Mouse (Mus musculus) C2C12 (cell line): ENCODE measurements around the gene Tas2r126.

Experiments used
- CEBPB ChIP-seq: IDR thresholded peaks from one replicate; pipeline ENCODE4 v1.6.1; 2011; ENCODE audit warnings: low read depth, mild to moderate bottlenecking, control low read depth, moderate library complexity
- CTCF ChIP-seq: IDR thresholded peaks from one replicate; pipeline ENCODE4 v1.5.1; 2011; ENCODE audit not compliant: control insufficient read depth, insufficient read depth, insufficient read length
- FOSL1 ChIP-seq: IDR thresholded peaks from one replicate; pipeline ENCODE4 v1.8.0; 2011; ENCODE audit warnings: mild to moderate bottlenecking, low read length; ENCODE audit not compliant: poor library complexity, insufficient read depth, severe bottlenecking
- MAX ChIP-seq: IDR thresholded peaks from one replicate; pipeline ENCODE4 v1.6.1; 2011; ENCODE audit warnings: mild to moderate bottlenecking, control low read depth
- MYOD1 ChIP-seq: IDR thresholded peaks from one replicate; pipeline ENCODE4 v1.6.1; 2011; ENCODE audit warnings: low read depth; ENCODE audit not compliant: control insufficient read depth, insufficient read length
- MYOG ChIP-seq: IDR thresholded peaks from one replicate; pipeline ENCODE4 v1.6.1; 2011; ENCODE audit not compliant: control insufficient read depth, insufficient read length; ENCODE audit errors: extremely low read depth
- USF1 ChIP-seq: IDR thresholded peaks from one replicate; pipeline ENCODE4 v1.6.1; 2011; ENCODE audit warnings: low read depth, mild to moderate bottlenecking, control low read depth, moderate library complexity

GRCm38 (mm10) chr6:42397041-42397657 lies 37.2 kb upstream of the Tas2r126 start:
- TF ChIP-seq CEBPB (no peak), USF1 (no peak), CTCF (no peak), MAX (no peak), MYOG (no peak), FOSL1 (no peak), MYOD1 (no peak)
